Mouse (Mus musculus) E14TG2a.4 (cell line): ENCODE measurements around the gene Plcg2.

ENCODE experiments used
- CTCF ChIP-seq: conservative IDR thresholded peaks from 2 replicates; pipeline ENCODE4 v1.5.1; 2014; ENCODE audit warnings: low read length
- NANOG ChIP-seq: IDR thresholded peaks from 2 replicates; pipeline ENCODE4 v1.6.1; 2014; ENCODE audit warnings: borderline replicate concordance, low read length, mixed read lengths
- POU5F1 ChIP-seq: IDR thresholded peaks from 2 replicates; pipeline ENCODE4 v1.6.1; 2014; ENCODE audit warnings: low read length, borderline replicate concordance

DNA sequence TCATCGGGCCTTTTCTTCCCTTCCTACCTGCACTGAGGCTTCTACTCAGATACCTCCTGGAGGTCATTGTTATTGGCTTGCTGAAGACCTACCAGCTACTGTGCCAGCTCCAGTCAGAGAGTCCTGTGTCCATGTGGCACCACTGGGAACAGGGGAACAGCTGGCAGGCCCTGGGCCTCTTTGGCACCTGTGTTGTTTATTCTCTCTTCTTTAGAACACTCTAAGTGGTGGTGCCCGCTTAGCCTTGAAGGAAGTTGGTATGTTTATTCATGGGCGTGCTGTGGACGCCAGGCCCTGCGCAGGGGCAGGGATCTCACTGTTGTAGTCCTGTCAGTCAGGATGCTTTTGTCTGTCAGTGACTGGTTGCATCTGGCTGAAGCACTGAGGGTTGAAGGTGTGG, 95.8 kb downstream of the Plcg2 start:
- no peak for TF ChIP-seq CTCF
- TF ChIP-seq POU5F1, result no peak
- no peak for TF ChIP-seq NANOG
